Mouse (Mus musculus) forebrain, embryonic 14.5 days (tissue): ENCODE data around the gene Rnf43. TPM values are rescaled to one million over a fixed set of nuclear protein-coding genes. Genes with fewer than 3 reads are reported as not detected.

ENCODE experiments used
- ATAC-seq: fragments of 200-750 bp; cut with Nextera tagmentation; 2 replicates; pipeline ENCODE4 v1.8.0; 2017; ENCODE audit warnings: mild to moderate bottlenecking, moderate library complexity
- DNase-seq: peaks from one replicate; pipeline ENCODE4 v3.0.0-alpha.2; 2015; ENCODE audit warnings: low spot score
- H3K27ac ChIP-seq: fragments of 300-500 bp; sonication (generic); 2 replicates; pipeline ENCODE4 v1.5.1; 2014; ENCODE audit warnings: low read depth, mild to moderate bottlenecking, control low read depth, low read length, moderate library complexity
- H3K27me3 ChIP-seq: fragments of 300-500 bp; sonication (generic); replicated peaks from 2 replicates; pipeline ENCODE4 v1.6.1; 2014; ENCODE audit warnings: low read length, control low read depth, mixed read lengths; ENCODE audit not compliant: control insufficient read depth, insufficient read depth
- H3K36me3 ChIP-seq: fragments of 300-500 bp; sonication (generic); 2 replicates; pipeline ENCODE4 v1.6.1; 2014; ENCODE audit warnings: low read length, control low read depth; ENCODE audit not compliant: control insufficient read depth, insufficient read depth
- H3K4me1 ChIP-seq: fragments of 300-500 bp; sonication (generic); 2 replicates; pipeline ENCODE4 v1.6.1; 2014; ENCODE audit warnings: antibody characterized with exemption, low read length, control low read depth; ENCODE audit not compliant: control insufficient read depth, insufficient read depth
- H3K4me2 ChIP-seq: fragments of 300-500 bp; sonication (generic); 2 replicates; pipeline ENCODE4 v1.6.1; 2014; ENCODE audit warnings: mild to moderate bottlenecking, control low read depth, low read length
- H3K4me3 ChIP-seq: fragments of 300-500 bp; sonication (generic); 2 replicates; pipeline ENCODE4 v1.5.1; 2014; ENCODE audit warnings: low read depth, low read length, control low read depth
- H3K9ac ChIP-seq: fragments of 300-500 bp; sonication (generic); 2 replicates; pipeline ENCODE4 v1.6.1; 2014; ENCODE audit warnings: mild to moderate bottlenecking, low read length, control low read depth, moderate library complexity
- H3K9me3 ChIP-seq: fragments of 300-500 bp; sonication (generic); replicated peaks from 2 replicates; pipeline ENCODE4 v1.6.1; 2016; ENCODE audit warnings: low read length, control low read depth, mixed read lengths; ENCODE audit not compliant: control insufficient read depth
- WGBS: fragments of 180-500 bp; shearing (Covaris S2); extraction: QIAGEN DNeasy Blood & Tissue Kit; methylation state at CpG from one replicate; pipeline ENCODE4 v1.1.7; 2014; 5-methylcytosine and 5-hydroxymethylcytosine counted together
- polyA plus RNA-seq: library from polyadenylated mRNA; unstranded; fragments of >200 nt; fragmentation: Nextera tagmentation; extraction: Ambion mirVana; gene quantifications from 2 replicates; pipeline ENCODE4 v1.2.1, GENCODE M21; 2014

The Rnf43 gene
- polyA plus RNA-seq, 1 experiment from 2014 or later, result 0.63 TPM

DNA sequence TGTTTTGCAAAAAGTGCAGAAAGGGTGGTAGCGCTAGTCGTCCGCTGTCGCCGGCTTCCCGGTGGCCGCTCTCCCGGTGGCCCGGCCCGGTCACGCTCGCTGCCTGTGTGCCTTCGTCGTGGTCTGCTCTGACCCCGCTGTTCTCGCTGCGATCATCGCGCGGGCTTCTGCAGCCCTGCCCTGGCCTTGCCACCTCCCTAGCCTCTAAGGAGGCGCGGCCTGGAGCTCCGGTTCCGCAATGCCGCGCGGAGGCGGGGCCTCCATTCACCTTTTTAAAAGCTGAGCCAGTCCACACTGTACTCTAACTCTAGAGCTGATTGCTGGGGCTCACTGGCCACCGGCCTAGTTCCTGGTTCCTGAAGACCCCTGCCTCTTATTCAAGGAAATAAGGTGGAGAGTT is 23.3 kb upstream of the Rnf43 start:
- Histone ChIP-seq H3K4me2 (peak overlapping the region; percentile 57), H3K4me1 (peaks cover 3% of the 10 kb centered on the region; the same call in 1 of the 2 replicates), H3K27ac (no peak overlapping the region), H3K4me3 (peak overlapping the region; percentile 30), H3K9me3 (no peaks in the 10 kb centered on the region), H3K9ac (peak overlapping the region; percentile 58), H3K27me3 (no peaks in the 10 kb centered on the region), H3K36me3 (no peaks in the 10 kb centered on the region)
- ATAC-seq (peak; percentile 55; the same call in 1 of the 2 replicates), DNase-seq (peak; percentile 39)
- under 1% methylated on average over 29 of the region's 29 CpGs for WGBS

DNA sequence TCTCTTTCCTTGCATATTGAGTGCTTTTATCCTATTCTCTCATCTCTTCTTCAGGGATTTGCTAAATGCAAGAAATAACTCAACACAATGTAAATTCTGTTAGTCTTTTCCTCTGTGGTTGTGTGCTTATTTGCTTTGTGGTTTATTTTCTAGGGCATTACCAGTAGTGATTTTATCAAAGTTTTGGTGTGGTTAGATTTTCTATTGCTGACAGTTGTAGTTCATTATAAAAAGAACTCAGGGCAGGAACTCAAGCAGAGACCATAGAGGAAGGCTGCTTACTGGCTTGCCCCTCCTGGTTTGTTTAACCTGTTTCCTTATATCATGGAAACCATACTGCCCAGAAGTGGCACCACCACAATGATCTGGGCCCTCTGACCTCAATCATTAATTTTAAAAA is 19.7 kb upstream of the Rnf43 start:
- no peak overlapping the region for H3K27ac ChIP-seq
- no peaks in the 10 kb centered on the region for H3K27me3 ChIP-seq
- peaks cover 3% of the 10 kb centered on the region; the same call in 1 of the 2 replicates for H3K4me1 ChIP-seq
- no peak overlapping the region for H3K4me2 ChIP-seq
- no peaks in the 10 kb centered on the region for H3K9me3 ChIP-seq
- DNase-seq (no peak), ATAC-seq (no peak)
- H3K4me3 ChIP-seq, result no peak overlapping the region
- no peaks in the 10 kb centered on the region for H3K36me3 ChIP-seq
- no peak overlapping the region for H3K9ac ChIP-seq

DNA sequence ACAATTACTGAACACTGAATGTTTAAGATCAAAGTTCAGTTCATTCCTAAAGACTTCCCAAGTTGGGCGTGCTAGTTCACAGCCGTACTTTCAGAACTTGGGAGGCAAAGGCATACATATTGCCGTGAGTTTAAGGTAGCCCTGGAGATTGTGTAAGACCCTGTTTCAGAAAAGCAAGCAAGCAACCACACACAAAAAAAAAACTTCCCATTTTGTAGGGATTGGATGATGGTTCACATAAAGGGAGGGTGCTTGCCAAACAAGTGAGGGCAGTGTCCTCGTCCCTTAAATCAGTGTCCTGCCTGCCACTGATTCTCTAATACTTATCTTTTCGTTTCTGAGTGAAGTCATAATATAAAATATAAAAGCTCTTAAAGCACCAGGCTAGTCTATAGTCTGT is 7.8 kb upstream of the Rnf43 start:
- Histone ChIP-seq H3K9ac (no peak overlapping the region), H3K27ac (no peak overlapping the region), H3K4me3 (no peak overlapping the region), H3K27me3 (no peaks in the 10 kb centered on the region), H3K4me2 (no peak overlapping the region), H3K36me3 (no peaks in the 10 kb centered on the region), H3K4me1 (no peaks in the 10 kb centered on the region), H3K9me3 (no peaks in the 10 kb centered on the region)
- DNase-seq, result no peak
- no peak for ATAC-seq
- WGBS, result 81% methylated on average over 5 of the region's 5 CpGs

GRCm38 (mm10) chr11:87659216-87659615 is 3.3 kb upstream of the Rnf43 start:
- H3K9me3 ChIP-seq, result no peaks in the 10 kb centered on the region
- no peaks in the 10 kb centered on the region for H3K27me3 ChIP-seq
- no peak overlapping the region for H3K27ac ChIP-seq
- ATAC-seq (no peak), DNase-seq (no peak)
- H3K4me1 ChIP-seq, result peaks cover 4% of the 10 kb centered on the region; the same call in 1 of the 2 replicates
- H3K9ac ChIP-seq, result no peak overlapping the region
- WGBS, result 81% methylated on average over 7 of the region's 7 CpGs
- H3K36me3 ChIP-seq, result no peaks in the 10 kb centered on the region
- no peak overlapping the region for H3K4me3 ChIP-seq
- no peak overlapping the region for H3K4me2 ChIP-seq

DNA sequence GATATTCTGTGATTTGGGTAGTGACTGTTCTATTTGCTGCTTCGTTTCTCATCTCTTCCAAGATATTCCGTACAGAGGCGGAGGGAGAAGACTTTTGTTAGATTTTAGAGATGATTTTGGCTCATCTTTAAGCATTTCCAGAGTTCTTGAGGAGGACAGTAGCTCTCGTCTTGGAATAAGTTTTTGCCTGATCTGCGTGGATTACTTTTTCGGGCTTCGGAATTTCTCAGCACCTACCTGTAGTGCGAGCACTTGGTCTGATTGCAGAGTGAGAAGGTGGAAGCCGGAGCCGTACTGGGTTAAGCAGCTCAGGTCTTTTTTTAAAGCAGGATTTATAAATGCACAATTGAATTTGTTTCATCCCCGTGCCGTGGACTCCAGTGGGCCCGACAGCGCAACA is 300 bp downstream of the Rnf43 start:
- DNase-seq (no peak), ATAC-seq (no peak)
- Histone ChIP-seq H3K27ac (no peak overlapping the region), H3K27me3 (no peaks in the 10 kb centered on the region), H3K36me3 (no peaks in the 10 kb centered on the region), H3K4me2 (peak overlapping the region; percentile 60), H3K4me1 (peaks cover 4% of the 10 kb centered on the region; the same call in 1 of the 2 replicates), H3K9me3 (no peaks in the 10 kb centered on the region), H3K4me3 (peak overlapping the region; percentile 24), H3K9ac (peak overlapping the region; percentile 46)
- 10% methylated on average over 14 of the region's 14 CpGs for whole genome bisulfite sequencing

DNA sequence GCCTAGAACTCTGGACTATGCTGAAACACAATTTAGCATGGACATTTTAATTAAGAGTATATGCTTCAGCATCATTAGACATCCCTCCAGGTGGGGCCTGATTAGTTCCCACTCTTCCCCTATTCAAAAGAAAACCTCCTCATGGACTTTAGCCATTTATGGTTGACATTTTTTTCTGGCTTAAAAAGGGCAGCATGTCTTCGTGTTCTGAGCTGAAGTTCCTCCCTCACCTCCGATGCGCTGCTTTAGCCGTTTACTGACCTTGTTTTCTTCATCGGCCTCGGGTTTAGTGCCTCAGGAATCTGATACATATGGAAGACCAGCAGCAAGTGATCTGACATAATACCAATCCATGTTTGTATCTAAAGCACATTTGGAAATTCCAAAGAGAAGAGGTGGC is 1.4 kb downstream of the Rnf43 start:
- ATAC-seq, result no peak
- Histone ChIP-seq H3K4me3 (no peak overlapping the region), H3K9ac (no peak overlapping the region), H3K4me2 (peak overlapping the region; percentile 16; the same call in 1 of the 2 replicates), H3K27me3 (no peaks in the 10 kb centered on the region), H3K36me3 (no peaks in the 10 kb centered on the region), H3K27ac (no peak overlapping the region), H3K4me1 (peaks cover 4% of the 10 kb centered on the region; the same call in 1 of the 2 replicates), H3K9me3 (no peaks in the 10 kb centered on the region)
- no peak for DNase-seq
- 76% methylated on average over 6 of the region's 6 CpGs for WGBS

- Histone ChIP-seq H3K4me3 (no peak overlapping the region), H3K27ac (no peak overlapping the region), H3K4me2 (0 out of 2 replicates have a peak overlapping the region, but pooled peaks have one; percentile 9), H3K36me3 (no peaks in the 10 kb centered on the region), H3K9ac (no peak overlapping the region), H3K27me3 (no peaks in the 10 kb centered on the region), H3K4me1 (peaks cover 4% of the 10 kb centered on the region; the same call in 1 of the 2 replicates), H3K9me3 (no peaks in the 10 kb centered on the region)
- DNase-seq, result no peak
- ATAC-seq, result no peak
- WGBS, result 83% methylated on average over 12 of the region's 12 CpGs
These were observed 2.0 kb downstream of the Rnf43 start for GRCm38 (mm10) chr11:87664521-87664920.

- H3K4me1 ChIP-seq, result peaks cover 4% of the 10 kb centered on the region; the same call in 1 of the 2 replicates
- no peaks in the 10 kb centered on the region for H3K9me3 ChIP-seq
- H3K27me3 ChIP-seq, result no peaks in the 10 kb centered on the region
- H3K4me2 ChIP-seq, result no peak overlapping the region
- no peaks in the 10 kb centered on the region for H3K36me3 ChIP-seq
- no peak overlapping the region for H3K9ac ChIP-seq
- H3K27ac ChIP-seq, result no peak overlapping the region
- DNase-seq, result no peak
- 66% methylated on average over 6 of the region's 6 CpGs for WGBS
- no peak overlapping the region for H3K4me3 ChIP-seq
- no peak for ATAC-seq
These were observed 2.7 kb downstream of the Rnf43 start for GRCm38 (mm10) chr11:87665224-87665623.

- Histone ChIP-seq H3K27ac (no peak overlapping the region), H3K36me3 (no peaks in the 10 kb centered on the region), H3K4me1 (peaks cover 4% of the 10 kb centered on the region; the same call in 1 of the 2 replicates), H3K9me3 (no peaks in the 10 kb centered on the region), H3K27me3 (no peaks in the 10 kb centered on the region), H3K9ac (no peak overlapping the region), H3K4me2 (no peak overlapping the region), H3K4me3 (no peak overlapping the region)
- no peak for DNase-seq
- ATAC-seq, result no peak
- 79% methylated on average over 2 of the region's 2 CpGs for WGBS
These were observed 3.1 kb downstream of the Rnf43 start for GRCm38 (mm10) chr11:87665658-87666057.
